Mouse (Mus musculus): ENCODE results near the gene Cmtr1. TPM values are rescaled to one million over a fixed set of nuclear protein-coding genes. Genes with fewer than 3 reads are reported as not detected.

Cmtr1 gene
- total and polyA plus RNA-seq, 3 experiments: 47.3 to 99.6 (median 77.9) TPM

GRCm38 (mm10) chr17:29704781-29705180, 44.4 kb downstream of the Cmtr1 start:
- Histone ChIP-seq H3K9ac (ENCODE audit: control insufficient read depth, low read depth, low read length, poor library complexity, severe bottlenecking) (no peak overlapping the region), H3K27me3 (ENCODE audit: control insufficient read depth in 1 of 2, insufficient read depth in 2 of 2, low read length in 2 of 2) (no peaks in the 10 kb centered on the region), H3K4me3 (ENCODE audit: control insufficient read depth in 1 of 2, insufficient read depth in 1 of 2, low read depth in 2 of 2, low read length in 2 of 2) (no peak overlapping the region), H3K4me1 (ENCODE audit: control insufficient read depth in 1 of 2, insufficient read depth in 2 of 2, low read length in 2 of 2) (peaks cover 10 to 27% of the 10 kb centered on the region in 2 experiments; a peak in 3 of 4 replicates), H3K9me3 (replicated peaks; ENCODE audit: insufficient read depth, low read length) (no peaks in the 10 kb centered on the region), H3K36me3 (ENCODE audit: control insufficient read depth in 1 of 2, insufficient read depth in 2 of 2, low read length in 2 of 2) (peaks cover 2 to 16% of the 10 kb centered on the region in 2 experiments), H3K27ac (ENCODE audit: control insufficient read depth, low read depth, low read length) (no peak overlapping the region), H3K79me2 (ENCODE audit: control insufficient read depth, insufficient read depth, low read length, poor library complexity) (no peaks in the 10 kb centered on the region)
- peak; percentile 60 for DNase-seq (ENCODE audit: low read depth, low spot score)
- TF ChIP-seq MYC (IDR thresholded peaks at IDR 0.05; ENCODE audit: low read depth, low read length): 0 out of 2 replicates have a peak, but pooled peaks have one; percentile 33
- peak; percentile 80 for TF ChIP-seq RAD21 (IDR thresholded peaks at IDR 0.05; ENCODE audit: low read depth, low read length)
- TF ChIP-seq SMC3 (IDR thresholded peaks at IDR 0.05; ENCODE audit: low read depth, low read length): peak; percentile 71
- no peak; the same call in 1 of the 2 replicates for TF ChIP-seq POLR2AphosphoS2 (IDR thresholded peaks at IDR 0.05; ENCODE audit: low read length)
- peak; percentile 78 to 83 (median 80) for TF ChIP-seq CTCF (IDR thresholded peaks at IDR 0.05 in 2 of 3, conservative IDR thresholded peaks at IDR 0.05 in 1 of 3; ENCODE audit: control insufficient read depth in 1 of 3, insufficient read depth in 1 of 3, low read depth in 2 of 3, low read length in 3 of 3, poor library complexity in 1 of 3, severe bottlenecking in 1 of 3)
- 0 out of 2 replicates have a peak, but pooled peaks have one; percentile 30 for TF ChIP-seq MAZ (IDR thresholded peaks at IDR 0.05; ENCODE audit: low read depth, low read length)
- TF ChIP-seq ZC3H11A (IDR thresholded peaks at IDR 0.05; ENCODE audit: low read depth, low read length): peak; percentile 62
- TF ChIP-seq TCF12 (IDR thresholded peaks at IDR 0.05; ENCODE audit: low read depth, low read length): no peak
- TF ChIP-seq SIN3A (IDR thresholded peaks at IDR 0.05; ENCODE audit: low read length): 0 out of 2 replicates have a peak, but pooled peaks have one; percentile 23

GRCm38 (mm10) chr17:29705881-29706280, 45.5 kb downstream of the Cmtr1 start:
- Histone ChIP-seq H3K27ac (ENCODE audit: control insufficient read depth, low read depth, low read length) (no peak overlapping the region), H3K79me2 (ENCODE audit: control insufficient read depth, insufficient read depth, low read length, poor library complexity) (no peaks in the 10 kb centered on the region), H3K27me3 (ENCODE audit: control insufficient read depth in 1 of 2, insufficient read depth in 2 of 2, low read length in 2 of 2) (no peaks in the 10 kb centered on the region), H3K4me3 (ENCODE audit: control insufficient read depth in 1 of 2, insufficient read depth in 1 of 2, low read depth in 2 of 2, low read length in 2 of 2) (no peak overlapping the region), H3K4me1 (ENCODE audit: control insufficient read depth in 1 of 2, insufficient read depth in 2 of 2, low read length in 2 of 2) (peaks cover 10 to 27% of the 10 kb centered on the region in 2 experiments; a peak in 3 of 4 replicates), H3K36me3 (ENCODE audit: control insufficient read depth in 1 of 2, insufficient read depth in 2 of 2, low read length in 2 of 2) (peaks cover 2 to 16% of the 10 kb centered on the region in 2 experiments), H3K9ac (ENCODE audit: control insufficient read depth, low read depth, low read length, poor library complexity, severe bottlenecking) (no peak overlapping the region), H3K9me3 (replicated peaks; ENCODE audit: insufficient read depth, low read length) (no peaks in the 10 kb centered on the region)
- no peak for DNase-seq (ENCODE audit: low read depth, low spot score)
- TF ChIP-seq ELF1 (IDR thresholded peaks at IDR 0.05; ENCODE audit: low read depth, low read length): no peak
- TF ChIP-seq MYB (IDR thresholded peaks at IDR 0.05; ENCODE audit: low read depth, low read length): no peak
- no peak for TF ChIP-seq JUND (IDR thresholded peaks at IDR 0.05; ENCODE audit: low read depth, low read length)
- TF ChIP-seq HCFC1 (IDR thresholded peaks at IDR 0.05; ENCODE audit: low read depth, low read length): no peak
- no peak for TF ChIP-seq NRF1 (IDR thresholded peaks at IDR 0.05; ENCODE audit: insufficient read depth, low read depth, low read length, poor library complexity, severe bottlenecking)
- TF ChIP-seq CTCF (IDR thresholded peaks at IDR 0.05 in 2 of 3, conservative IDR thresholded peaks at IDR 0.05 in 1 of 3; ENCODE audit: control insufficient read depth in 1 of 3, insufficient read depth in 1 of 3, low read depth in 2 of 3, low read length in 3 of 3, poor library complexity in 1 of 3, severe bottlenecking in 1 of 3): no peak
- no peak for TF ChIP-seq MYC (IDR thresholded peaks at IDR 0.05; ENCODE audit: low read depth, low read length)
- no peak for TF ChIP-seq SMC3 (IDR thresholded peaks at IDR 0.05; ENCODE audit: low read depth, low read length)
- TF ChIP-seq CHD1 (IDR thresholded peaks at IDR 0.05; ENCODE audit: low read depth, low read length): no peak
- TF ChIP-seq ZKSCAN1 (IDR thresholded peaks at IDR 0.05; ENCODE audit: low read depth, low read length): no peak
- TF ChIP-seq USF2 (IDR thresholded peaks at IDR 0.05; ENCODE audit: borderline replicate concordance in 1 of 2, insufficient read depth in 1 of 2, low read depth in 1 of 2, low read length in 2 of 2): no peak
- no peak for TF ChIP-seq NELFE (IDR thresholded peaks at IDR 0.05; ENCODE audit: low read depth, low read length)
